Mouse (Mus musculus) G1E (cell line): ENCODE measurements around the gene Cgrrf1.

Source experiments
- CTCF ChIP-seq: IDR thresholded peaks from 2 replicates; pipeline ENCODE4 v1.5.1; 2012; ENCODE audit warnings: low read depth, low read length, inconsistent platforms, mixed read lengths
- GATA1 ChIP-seq: IDR thresholded peaks from 2 replicates; pipeline ENCODE4 v1.6.1; 2012; ENCODE audit warnings: borderline replicate concordance, low read length, inconsistent platforms, mixed read lengths
- POLR2AphosphoS5 ChIP-seq: IDR thresholded peaks from 2 replicates; pipeline ENCODE4 v1.6.1; 2012; ENCODE audit warnings: low read depth, low read length, inconsistent platforms; ENCODE audit not compliant: insufficient replicate concordance
- TAL1 ChIP-seq: conservative IDR thresholded peaks from 2 replicates; pipeline ENCODE4 v1.6.1; 2012; ENCODE audit warnings: low read depth, low read length, inconsistent platforms, mixed read lengths

- TF ChIP-seq CTCF (no peak), GATA1 (no peak), POLR2AphosphoS5 (no peak), TAL1 (no peak)
These were observed 43.4 kb upstream of the Cgrrf1 start for GRCm38 (mm10) chr14:46788505-46788901.
